Mouse (Mus musculus): ENCODE results near the gene Ankrd13a. TPM values are rescaled to one million over a fixed set of nuclear protein-coding genes. Genes with fewer than 3 reads are reported as not detected.

Ankrd13a gene
- total and polyA plus RNA-seq, 3 experiments = 73.8 to 123 (median 89.4) TPM

DNA sequence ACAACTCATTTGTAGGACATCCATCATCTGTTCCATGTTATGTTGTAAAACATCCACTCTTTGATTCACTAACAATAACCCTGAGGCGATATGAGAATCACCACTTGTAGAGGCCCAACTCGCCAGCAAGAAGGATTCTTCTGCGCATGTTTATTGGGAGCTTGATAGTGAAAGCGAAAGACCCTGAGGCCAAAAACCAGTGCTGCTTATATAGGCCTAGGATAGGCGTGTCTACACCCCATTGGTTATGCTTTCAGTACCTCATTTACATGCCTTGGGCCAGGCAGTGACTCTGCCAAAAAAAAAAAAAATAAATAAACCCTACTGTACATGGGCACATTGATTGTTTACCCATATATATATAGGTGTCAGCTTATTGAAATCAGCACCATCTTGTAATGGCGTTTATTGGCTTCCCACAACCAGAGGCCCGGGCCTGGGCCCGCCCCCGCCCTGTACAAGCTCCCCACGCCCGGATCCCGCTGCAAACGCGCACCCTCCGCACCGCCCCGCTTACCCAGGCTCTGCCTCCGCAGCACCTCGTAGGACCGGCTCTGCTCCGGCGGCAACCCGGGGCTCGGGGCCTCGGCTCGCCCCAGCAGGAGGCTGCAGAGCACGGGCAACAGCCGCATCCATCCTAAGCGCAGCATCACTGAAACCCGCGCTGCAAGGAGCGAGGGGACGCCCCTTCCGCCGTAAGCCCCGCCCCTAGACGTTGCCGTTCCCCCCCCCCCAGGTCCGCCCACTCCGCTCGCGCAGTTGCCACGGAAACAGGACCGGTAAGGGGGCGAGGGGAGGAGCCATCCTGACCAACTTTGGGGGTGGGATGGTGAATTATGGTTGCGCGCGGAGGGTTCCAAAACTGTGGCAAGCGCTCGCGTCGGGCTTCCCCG is 48.6 kb downstream of the Ankrd13a start, which contains the start of gene 1500011B03Rik:
1500011B03Rik (minus strand) TSS at position 673 of the 893 bp plus-strand sequence.
- Histone ChIP-seq H3K27me3 (replicated peaks) (no peaks in the 10 kb centered on the region), H3K9ac (ENCODE audit: insufficient read depth, low read depth) (no peak within 1 kb of the TSS), H3K4me2 (ENCODE audit: insufficient read depth, low read depth, poor library complexity, severe bottlenecking) (0 out of 2 replicates have a peak within 1 kb of the TSS, but pooled peaks have one; percentile 34), H3K9me3 (replicated peaks; ENCODE audit: low read length) (peaks cover 8% of the 10 kb centered on the region), H3K4me3 (replicated peaks in 1 of 3; ENCODE audit: low read depth in 2 of 3, low read length in 2 of 3, poor library complexity in 1 of 3) (peak within 1 kb of the TSS; percentile 35 to 46 (median 39)), H3K27ac (ENCODE audit: insufficient read depth, low read depth) (no peak within 1 kb of the TSS), H3K79me2 (replicated peaks; ENCODE audit: control insufficient read depth, extremely low read depth, insufficient read depth, poor library complexity, severe bottlenecking) (no peaks in the 10 kb centered on the region), H3K36me3 (replicated peaks in 1 of 2; ENCODE audit: control insufficient read depth in 1 of 2, insufficient read depth in 1 of 2, low read length in 1 of 2) (no peaks in the 10 kb centered on the region), H3K4me1 (ENCODE audit: control insufficient read depth in 1 of 2, insufficient read depth in 2 of 2) (peaks cover 0 to 10% of the 10 kb centered on the region in 2 experiments; a peak in 2 of 4 replicates)
- peak; percentile 43 for DNase-seq (ENCODE audit: extremely low read depth)
- in situ Hi-C loops (cut with MboI; ENCODE audit: low pct_ligation_motif_present, low pct_unique_long_range_greater_than_20kb, low sequenced_read_pairs) (no loop called here), dilution Hi-C loops (cut with MboI; ENCODE audit: extremely low pct_ligation_motif_present, extremely low pct_unique_long_range_greater_than_20kb, low sequenced_read_pairs) (no loop called here)
- TF ChIP-seq MAZ (IDR thresholded peaks at IDR 0.05; ENCODE audit: low read depth, low read length) (no peak), PAX5 (IDR thresholded peaks at IDR 0.05; ENCODE audit: low read length) (no peak), MXI1 (IDR thresholded peaks at IDR 0.05; ENCODE audit: low read depth, low read length) (no peak), NELFE (IDR thresholded peaks at IDR 0.05; ENCODE audit: low read depth, low read length) (no peak), ZMIZ1 (IDR thresholded peaks at IDR 0.05; ENCODE audit: low read depth, low read length) (no peak), ZKSCAN1 (IDR thresholded peaks at IDR 0.05; ENCODE audit: borderline replicate concordance, low read depth, low read length) (no peak), EP300 (IDR thresholded peaks at IDR 0.05; ENCODE audit: low read length) (no peak), RAD21 (IDR thresholded peaks at IDR 0.05; ENCODE audit: low read depth, low read length) (no peak)

DNA sequence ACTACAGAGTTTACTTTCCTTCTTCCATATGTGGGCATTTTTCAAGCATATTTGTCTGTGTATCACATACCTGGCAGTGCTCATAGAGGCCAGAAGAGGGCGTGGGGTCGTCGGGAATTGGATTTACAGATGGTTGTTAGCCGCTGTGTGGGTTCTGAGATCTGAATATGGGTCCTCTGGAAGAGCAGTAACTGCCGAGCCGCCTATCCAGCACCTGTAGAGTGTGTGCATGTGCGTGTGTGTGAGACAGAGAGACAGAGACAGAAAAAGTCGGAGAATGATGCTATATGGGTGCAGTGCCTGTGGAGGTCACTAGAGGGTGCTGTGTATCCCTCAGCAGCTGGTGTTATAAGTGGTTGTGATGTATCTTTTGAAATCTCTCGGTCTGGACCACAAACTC is 49.7 kb downstream of the Ankrd13a start:
- H3K27ac ChIP-seq (ENCODE audit: insufficient read depth, low read depth) = no peak overlapping the region
- no peaks in the 10 kb centered on the region for H3K27me3 ChIP-seq (replicated peaks)
- H3K4me3 ChIP-seq (replicated peaks in 1 of 3; ENCODE audit: low read depth in 2 of 3, low read length in 2 of 3, poor library complexity in 1 of 3) = no peak overlapping the region
- H3K79me2 ChIP-seq (replicated peaks; ENCODE audit: control insufficient read depth, extremely low read depth, insufficient read depth, poor library complexity, severe bottlenecking) = no peaks in the 10 kb centered on the region
- peak; percentile 48 for DNase-seq (ENCODE audit: extremely low read depth)
- 0 out of 2 replicates have a peak overlapping the region, but pooled peaks have one; percentile 34 for H3K4me2 ChIP-seq (ENCODE audit: insufficient read depth, low read depth, poor library complexity, severe bottlenecking)
- H3K36me3 ChIP-seq (replicated peaks in 1 of 2; ENCODE audit: control insufficient read depth in 1 of 2, insufficient read depth in 1 of 2, low read length in 1 of 2) = no peaks in the 10 kb centered on the region
- no peak for TF ChIP-seq SIN3A (IDR thresholded peaks at IDR 0.05; ENCODE audit: low read length)
- TF ChIP-seq MAFK (IDR thresholded peaks at IDR 0.05; ENCODE audit: insufficient replicate concordance, low read length) = no peak
- TF ChIP-seq SMC3 (IDR thresholded peaks at IDR 0.05; ENCODE audit: low read depth, low read length) = peak; percentile 47
- TF ChIP-seq ETS1 (conservative IDR thresholded peaks at IDR 0.05; ENCODE audit: low read depth, low read length) = no peak
- TF ChIP-seq USF1 (IDR thresholded peaks at IDR 0.05; ENCODE audit: low read depth, low read length) = no peak
- TF ChIP-seq KAT2A (IDR thresholded peaks at IDR 0.05; ENCODE audit: insufficient replicate concordance, low read length) = no peak
- no peak for TF ChIP-seq CHD1 (IDR thresholded peaks at IDR 0.05; ENCODE audit: low read depth, low read length)
- no peak for TF ChIP-seq EP300 (IDR thresholded peaks at IDR 0.05; ENCODE audit: low read length)
- TF ChIP-seq HCFC1 (IDR thresholded peaks at IDR 0.05; ENCODE audit: low read depth, low read length) = no peak
- no peak for TF ChIP-seq UBTF (IDR thresholded peaks at IDR 0.05; ENCODE audit: low read depth, low read length)
- TF ChIP-seq ZKSCAN1 (IDR thresholded peaks at IDR 0.05; ENCODE audit: borderline replicate concordance, low read depth, low read length) = no peak
- no peak for TF ChIP-seq GABPA (IDR thresholded peaks at IDR 0.05; ENCODE audit: insufficient replicate concordance, low read depth, low read length)
- TF ChIP-seq POLR2A (IDR thresholded peaks at IDR 0.05; ENCODE audit: low read depth, low read length) = no peak
- no peak for TF ChIP-seq IRF4 (IDR thresholded peaks at IDR 0.05; ENCODE audit: low read depth, low read length)
- TF ChIP-seq TCF12 (IDR thresholded peaks at IDR 0.05; ENCODE audit: low read depth, low read length) = no peak
- TF ChIP-seq PAX5 (IDR thresholded peaks at IDR 0.05; ENCODE audit: low read length) = no peak
- no peak for TF ChIP-seq MAX (IDR thresholded peaks at IDR 0.05; ENCODE audit: low read length)
- TF ChIP-seq RAD21 (IDR thresholded peaks at IDR 0.05; ENCODE audit: low read depth, low read length) = peak; percentile 42
- no peak for TF ChIP-seq RCOR1 (conservative IDR thresholded peaks at IDR 0.05; ENCODE audit: low read depth, low read length)
- TF ChIP-seq CTCF (conservative IDR thresholded peaks at IDR 0.05 in 1 of 2, IDR thresholded peaks at IDR 0.05 in 1 of 2; ENCODE audit: low read depth in 2 of 2, low read length in 2 of 2) = peak; percentile 73 to 89
- no peak for TF ChIP-seq MEF2A (IDR thresholded peaks at IDR 0.05; ENCODE audit: borderline replicate concordance, low read depth, low read length)
- no peak for TF ChIP-seq TBP (conservative IDR thresholded peaks at IDR 0.05; ENCODE audit: low read depth, low read length)
- no peak overlapping the region for H3K9ac ChIP-seq (ENCODE audit: insufficient read depth, low read depth)
- in situ Hi-C loops (cut with MboI; ENCODE audit: low pct_ligation_motif_present, low pct_unique_long_range_greater_than_20kb, low sequenced_read_pairs) (no loop called here), dilution Hi-C loops (cut with MboI; ENCODE audit: extremely low pct_ligation_motif_present, extremely low pct_unique_long_range_greater_than_20kb, low sequenced_read_pairs) (no loop called here)
- peaks cover 0 to 7% of the 10 kb centered on the region in 2 experiments; a peak in 2 of 4 replicates for H3K4me1 ChIP-seq (ENCODE audit: control insufficient read depth in 1 of 2, insufficient read depth in 2 of 2)
- peaks cover 8% of the 10 kb centered on the region for H3K9me3 ChIP-seq (replicated peaks; ENCODE audit: low read length)

Data from CH12.LX (cell line).